Comparison of ENCODE assay signal across 21 mouse cellular contexts in genomic region chr14:31199599-31199998, GRCm38 (mm10). TPM values are rescaled to one million over a fixed set of nuclear protein-coding genes. Genes with fewer than 3 reads are reported as not detected.
"Had no signal": no experiment of that assay in that cellular context is flagged by ENCODE, and none has a peak within 500 bp of the region (broad histone marks: within the 10 kb centered on the region; RNA-seq: fewer than 3 reads in every experiment).

No protein-coding gene starts in this region.

- H3K9me3 ChIP-seq: limb, embryonic 12.5 days; limb, embryonic 15.5 days; lung, embryonic 15.5 days; midbrain, embryonic 12.5 days; midbrain, embryonic 15.5 days; neural tube, embryonic 13.5 days had no signal

- H3K4me2 ChIP-seq: limb, embryonic 12.5 days; limb, embryonic 15.5 days; lung, embryonic 15.5 days; midbrain, embryonic 12.5 days; midbrain, embryonic 15.5 days; neural tube, embryonic 13.5 days had no signal

- H3K27ac ChIP-seq: limb, embryonic 12.5 days; limb, embryonic 15.5 days; midbrain, embryonic 12.5 days; midbrain, embryonic 15.5 days; neural tube, embryonic 13.5 days had no signal

- DNase-seq: kidney, adult 18-20 months; kidney, adult 9 months; kidney, postnatal 14 days; kidney, postnatal 4 days; left cerebral cortex, postnatal 4 days; lung, adult 18-20 months; lung, postnatal 4 days; retina, postnatal 1 day; right cerebral cortex, postnatal 25 days; spleen, adult 18-20 months; thymus, adult 18-20 months; thymus, postnatal 36 days had no signal

- H3K27me3 ChIP-seq: limb, embryonic 12.5 days; limb, embryonic 15.5 days; lung, embryonic 15.5 days; midbrain, embryonic 12.5 days; midbrain, embryonic 15.5 days; neural tube, embryonic 13.5 days had no signal

- H3K9ac ChIP-seq: limb, embryonic 12.5 days; limb, embryonic 15.5 days; lung, embryonic 15.5 days; midbrain, embryonic 12.5 days; midbrain, embryonic 15.5 days; neural tube, embryonic 13.5 days had no signal

- H3K4me3 ChIP-seq: limb, embryonic 12.5 days; limb, embryonic 15.5 days; lung, embryonic 15.5 days; midbrain, embryonic 12.5 days; midbrain, embryonic 15.5 days; neural tube, embryonic 13.5 days had no signal

- ATAC-seq: inflammation-experienced regulatory T-cells, adult 6 months; midbrain, embryonic 15.5 days had no signal

RNA-seq across cellular contexts. Expression of gene Tnnc1, which starts 8.5 kb away (rescaled TPM):
- total RNA-seq: neutrophil, adult 5-6 weeks had no signal
- polyA plus RNA-seq: inflammation-experienced regulatory T-cells, adult 6 months had no signal

RNA-seq across cellular contexts. Expression of gene Sema3g, which starts 18.1 kb away (rescaled TPM):
- total RNA-seq: megakaryocyte, adult 5-6 weeks had no signal
- polyA plus RNA-seq: inflammation-experienced regulatory T-cells, adult 6 months had no signal
